ENCODE assay signal across 25 mouse cellular contexts in the genomic region with DNA sequence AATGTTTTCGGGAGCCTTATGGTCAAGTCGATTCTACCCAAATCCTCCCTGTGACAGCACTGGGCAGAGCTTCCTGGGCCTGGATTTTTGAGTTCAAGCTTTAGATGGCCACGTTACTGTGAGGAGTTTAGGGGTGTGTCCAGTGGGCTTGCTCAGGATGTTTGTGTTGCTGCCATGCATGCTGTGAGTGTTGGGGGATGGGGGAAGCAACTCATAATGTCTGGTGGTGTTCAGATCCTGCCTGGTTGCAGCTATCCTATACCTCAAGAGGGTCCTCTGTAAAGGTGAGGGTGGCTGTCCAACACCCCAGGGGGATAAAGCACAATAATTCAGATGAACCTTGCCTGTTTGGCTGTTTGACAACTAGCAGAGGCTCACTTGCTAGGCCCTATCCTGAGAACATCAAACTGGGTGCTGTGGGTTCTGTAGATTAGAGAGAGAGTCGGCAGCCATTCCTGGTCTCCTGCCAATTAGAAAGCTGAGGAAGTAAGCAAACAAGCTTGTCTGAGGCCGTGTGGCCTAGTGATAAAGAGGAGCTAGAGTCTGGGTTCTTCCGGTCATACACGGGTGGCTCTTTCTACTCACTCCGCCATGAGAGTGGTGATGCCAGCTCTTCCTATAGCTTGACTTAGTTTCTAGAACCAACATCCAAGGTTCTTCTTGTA.
DNase-seq lines count a peak whose midpoint lies in the region; ATAC-seq and TF ChIP-seq lines count a peak whose summit lies in the region.
"Had no signal": no experiment of that assay in that cellular context is flagged by ENCODE, and none has a peak within 500 bp of the region (broad histone marks: within the 10 kb centered on the region; RNA-seq: fewer than 3 reads in every experiment).

No protein-coding gene starts in this region.

- no peak for ATAC-seq in heart, embryonic 12.5 days (ENCODE audit: insufficient number of reproducible peaks, low FRiP score)
- ATAC-seq in erythroblast, adult 5-6 weeks (replicated peaks; ENCODE audit: low FRiP score, poor library complexity, severe bottlenecking): peak; percentile 97
- ATAC-seq in megakaryocyte progenitor cell, adult 5-6 weeks (replicated peaks; ENCODE audit: poor library complexity): peak; percentile 86
- ATAC-seq: activated CD4-positive, CD25-positive, alpha-beta regulatory T cell, adult 4 months; CD4-positive, CD25-positive, alpha-beta regulatory T cell, adult 4 months; forebrain, embryonic 16.5 days; hindbrain, embryonic 16.5 days; Patski had no signal

- no peaks in the 10 kb centered on the region for H3K79me2 ChIP-seq in MEL (ENCODE audit: control insufficient read depth, insufficient read depth, low read length, poor library complexity)

- peaks cover 8% of the 10 kb centered on the region; the same call in 1 of the 2 replicates for H3K9me3 ChIP-seq in heart, embryonic 12.5 days (replicated peaks)
- H3K9me3 ChIP-seq in MEL (replicated peaks; ENCODE audit: insufficient read depth, low read length): no peaks in the 10 kb centered on the region
- H3K9me3 ChIP-seq: hindbrain, embryonic 12.5 days had no signal

- H3K9ac ChIP-seq in heart, embryonic 12.5 days: no peak overlapping the region
- no peak overlapping the region for H3K9ac ChIP-seq in MEL (ENCODE audit: control insufficient read depth, low read depth, low read length, poor library complexity, severe bottlenecking)
- H3K9ac ChIP-seq: hindbrain, embryonic 12.5 days had no signal

- no peak overlapping the region for H3K4me2 ChIP-seq in heart, embryonic 12.5 days
- H3K4me2 ChIP-seq: heart, embryonic 11.5 days; hindbrain, embryonic 12.5 days had no signal

- no peak for TF ChIP-seq CTCF in MEL (IDR thresholded peaks at IDR 0.05 in 2 of 3, conservative IDR thresholded peaks at IDR 0.05 in 1 of 3; ENCODE audit: control insufficient read depth in 1 of 3, insufficient read depth in 1 of 3, low read depth in 2 of 3, low read length in 3 of 3, poor library complexity in 1 of 3, severe bottlenecking in 1 of 3)

- TF ChIP-seq RAD21 in MEL (IDR thresholded peaks at IDR 0.05; ENCODE audit: low read depth, low read length): no peak

- no peaks in the 10 kb centered on the region for H3K27me3 ChIP-seq in heart, embryonic 12.5 days (replicated peaks)
- H3K27me3 ChIP-seq in MEL (ENCODE audit: control insufficient read depth in 1 of 2, insufficient read depth in 2 of 2, low read length in 2 of 2): no peaks in the 10 kb centered on the region
- H3K27me3 ChIP-seq: hindbrain, embryonic 12.5 days; Patski had no signal

- no peak overlapping the region for H3K4me3 ChIP-seq in heart, embryonic 12.5 days
- H3K4me3 ChIP-seq in MEL (ENCODE audit: control insufficient read depth in 1 of 2, insufficient read depth in 1 of 2, low read depth in 2 of 2, low read length in 2 of 2): no peak overlapping the region
- H3K4me3 ChIP-seq: embryonic facial prominence, embryonic 10.5 days; erythroblast, embryonic 14.5 days; heart, adult 2 months; hindbrain, embryonic 12.5 days had no signal

- TF ChIP-seq EP300 in MEL (IDR thresholded peaks at IDR 0.05; ENCODE audit: low read depth in 1 of 2, low read length in 2 of 2): peak; percentile 58 to 67; a peak in 3 of 4 replicates

- no peak overlapping the region for H3K27ac ChIP-seq in heart, embryonic 12.5 days (ENCODE audit: poor library complexity, severe bottlenecking)
- peak overlapping the region; percentile 64 for H3K27ac ChIP-seq in MEL (ENCODE audit: control insufficient read depth, low read depth, low read length)
- H3K27ac ChIP-seq: embryonic facial prominence, embryonic 10.5 days; heart, adult 2 months; hindbrain, embryonic 12.5 days had no signal

- TF ChIP-seq POLR2A in MEL (IDR thresholded peaks at IDR 0.05; ENCODE audit: control insufficient read depth in 1 of 2, insufficient read depth in 1 of 2, low read depth in 1 of 2, low read length in 2 of 2, poor library complexity in 1 of 2): no peak

- peak; percentile 82 for DNase-seq in heart, adult 11 months
- DNase-seq in MEL (ENCODE audit: low read depth, low spot score): peak; percentile 77
- no peak for DNase-seq in urinary bladder, postnatal 25 days (ENCODE audit: low spot score)
- no peak for DNase-seq in urinary bladder, postnatal 36 days (ENCODE audit: low spot score in 2 of 2)
- DNase-seq in kidney, postnatal 10 days: no peak
- DNase-seq: adrenal gland, postnatal 14 days; B cell, adult 2 months; cerebellum, adult 18-20 months; cerebellum, adult 9-11 months; cerebellum, postnatal 36 days; gastrocnemius, postnatal 10 days; heart, adult 2 months had no signal

- no peaks in the 10 kb centered on the region; the same call in 1 of the 2 replicates for H3K4me1 ChIP-seq in heart, embryonic 12.5 days (replicated peaks)
- peaks cover 0 to 5% of the 10 kb centered on the region in 2 experiments; a peak in 3 of 4 replicates for H3K4me1 ChIP-seq in MEL (ENCODE audit: control insufficient read depth in 1 of 2, insufficient read depth in 2 of 2, low read length in 2 of 2)

- 63% methylated on average over 8 of the region's 8 CpGs for WGBS in heart, embryonic 12.5 days

- H3K36me3 ChIP-seq in heart, embryonic 12.5 days: no peaks in the 10 kb centered on the region
- peaks cover 0 to 2% of the 10 kb centered on the region in 2 experiments; a peak in 1 of 4 replicates for H3K36me3 ChIP-seq in MEL (ENCODE audit: control insufficient read depth in 1 of 2, insufficient read depth in 2 of 2, low read length in 2 of 2)
- H3K36me3 ChIP-seq: G1E; hindbrain, embryonic 12.5 days had no signal

TF ChIP-seq in MEL, 35 proteins besides CTCF, POLR2A, EP300 and RAD21:
- no peak for TF ChIP-seq ELF1 (IDR thresholded peaks at IDR 0.05; ENCODE audit: low read depth, low read length)
- TF ChIP-seq TBP (IDR thresholded peaks at IDR 0.05; ENCODE audit: low read depth, low read length): no peak
- no peak for TF ChIP-seq CHD2 (IDR thresholded peaks at IDR 0.05; ENCODE audit: low read length)
- TF ChIP-seq ZNF384 (IDR thresholded peaks at IDR 0.05; ENCODE audit: low read depth, low read length): no peak
- no peak for TF ChIP-seq GABPA (IDR thresholded peaks at IDR 0.05; ENCODE audit: low read depth, low read length)
- no peak for TF ChIP-seq MYB (IDR thresholded peaks at IDR 0.05; ENCODE audit: low read depth, low read length)
- TF ChIP-seq SMC3 (IDR thresholded peaks at IDR 0.05; ENCODE audit: low read depth, low read length): no peak
- no peak for TF ChIP-seq HCFC1 (IDR thresholded peaks at IDR 0.05; ENCODE audit: low read depth, low read length)
- TF ChIP-seq KAT2A (conservative IDR thresholded peaks at IDR 0.05; ENCODE audit: low read depth, low read length): no peak
- TF ChIP-seq ZKSCAN1 (IDR thresholded peaks at IDR 0.05; ENCODE audit: low read depth, low read length): no peak
- TF ChIP-seq POLR2AphosphoS2 (IDR thresholded peaks at IDR 0.05; ENCODE audit: low read length): no peak
- TF ChIP-seq JUND (IDR thresholded peaks at IDR 0.05; ENCODE audit: low read depth, low read length): no peak
- no peak for TF ChIP-seq BHLHE40 (IDR thresholded peaks at IDR 0.05; ENCODE audit: borderline replicate concordance, low read depth, low read length)
- TF ChIP-seq MXI1 (IDR thresholded peaks at IDR 0.05; ENCODE audit: low read depth, low read length): no peak; the same call in 1 of the 2 replicates
- TF ChIP-seq MAFK (IDR thresholded peaks at IDR 0.05; ENCODE audit: borderline replicate concordance, low read depth, low read length): no peak
- no peak for TF ChIP-seq NRF1 (IDR thresholded peaks at IDR 0.05; ENCODE audit: insufficient read depth, low read depth, low read length, poor library complexity, severe bottlenecking)
- TF ChIP-seq USF1 (IDR thresholded peaks at IDR 0.05; ENCODE audit: low read depth, low read length): no peak
- peak; percentile 45 for TF ChIP-seq TAL1 (IDR thresholded peaks at IDR 0.05; ENCODE audit: low read length)
- TF ChIP-seq MAX (IDR thresholded peaks at IDR 0.05; ENCODE audit: low read length): 0 out of 2 replicates have a peak, but pooled peaks have one; percentile 13
- TF ChIP-seq RCOR1 (IDR thresholded peaks at IDR 0.05; ENCODE audit: low read depth, low read length): no peak
- no peak for TF ChIP-seq MYC (IDR thresholded peaks at IDR 0.05; ENCODE audit: low read depth, low read length)
- no peak for TF ChIP-seq MAZ (IDR thresholded peaks at IDR 0.05; ENCODE audit: low read depth, low read length)
- 0 out of 2 replicates have a peak, but pooled peaks have one; percentile 29 for TF ChIP-seq SIN3A (IDR thresholded peaks at IDR 0.05; ENCODE audit: low read length)
- no peak for TF ChIP-seq CHD1 (IDR thresholded peaks at IDR 0.05; ENCODE audit: low read depth, low read length)
- no peak for TF ChIP-seq ZC3H11A (IDR thresholded peaks at IDR 0.05; ENCODE audit: low read depth, low read length)
- no peak for TF ChIP-seq UBTF (IDR thresholded peaks at IDR 0.05; ENCODE audit: borderline replicate concordance, insufficient read depth, low read depth, low read length)
- peak; percentile 40; the same call in 1 of the 2 replicates for TF ChIP-seq ETS1 (IDR thresholded peaks at IDR 0.05; ENCODE audit: low read depth, low read length)
- peak; percentile 44; the same call in 1 of the 2 replicates for TF ChIP-seq GATA1 (IDR thresholded peaks at IDR 0.05; ENCODE audit: low read depth, low read length)
- TF ChIP-seq MEF2A (IDR thresholded peaks at IDR 0.05; ENCODE audit: extremely low read depth, insufficient replicate concordance, low read depth, low read length, poor library complexity, severe bottlenecking): no peak
- no peak for TF ChIP-seq E2F4 (IDR thresholded peaks at IDR 0.05; ENCODE audit: borderline replicate concordance, low read depth, low read length)
- TF ChIP-seq POLR2AphosphoS5 (IDR thresholded peaks at IDR 0.05; ENCODE audit: borderline replicate concordance, low read depth, low read length): no peak
- TF ChIP-seq USF2 (IDR thresholded peaks at IDR 0.05; ENCODE audit: borderline replicate concordance in 1 of 2, insufficient read depth in 1 of 2, low read depth in 1 of 2, low read length in 2 of 2): no peak
- peak; percentile 62; the same call in 1 of the 2 replicates for TF ChIP-seq TCF12 (IDR thresholded peaks at IDR 0.05; ENCODE audit: low read depth, low read length)
- no peak for TF ChIP-seq ZMIZ1 (IDR thresholded peaks at IDR 0.05; ENCODE audit: low read depth, low read length)
- no peak for TF ChIP-seq NELFE (IDR thresholded peaks at IDR 0.05; ENCODE audit: low read depth, low read length)

Comparison
In these comparisons a context has a peak if more than half of its experiments do, and no peak if none do; other contexts are left out.
1. DNase-seq: peak in heart, adult 11 months (single experiment) and MEL (single experiment); none in urinary bladder, postnatal 25 days (single experiment), urinary bladder, postnatal 36 days (0 of 2) and kidney, postnatal 10 days (single experiment).